8 mouse cellular contexts compared by ENCODE assay signal in the genomic region with DNA sequence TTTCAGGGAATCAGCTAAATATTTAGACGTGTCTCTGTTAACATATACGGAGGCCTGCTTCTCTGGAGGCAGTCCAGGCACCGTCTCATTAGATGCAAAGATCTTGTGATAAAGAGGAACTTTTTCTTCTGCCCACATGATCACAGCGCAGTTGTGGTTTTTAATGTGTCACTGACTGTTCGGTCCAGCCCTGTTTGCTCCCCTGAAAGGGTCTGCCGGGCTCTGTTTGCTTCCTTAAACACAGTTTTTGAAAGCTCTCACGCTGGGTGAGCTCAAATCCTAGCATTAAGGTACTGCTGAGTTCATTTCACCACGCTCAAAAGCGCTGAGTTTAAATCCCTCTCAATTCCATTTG. TPM values are rescaled to one million over a fixed set of nuclear protein-coding genes. Genes with fewer than 3 reads are reported as not detected.
DNase-seq lines count a peak whose midpoint lies in the region; ATAC-seq and TF ChIP-seq lines count a peak whose summit lies in the region.

No protein-coding gene starts in this region.

- no peak for TF ChIP-seq POLR2A in cerebellum, adult 2 months (IDR thresholded peaks at IDR 0.05; ENCODE audit: borderline replicate concordance, insufficient read depth, low read length)

- ATAC-seq in forebrain, embryonic 16.5 days, result 0 out of 2 replicates have a peak, but pooled peaks have one; percentile 4
- no peak for ATAC-seq in activated CD4-positive, CD25-positive, alpha-beta regulatory T cell, adult 4 months

- peak; percentile 22 to 33 for DNase-seq in cerebellum, adult 2 months
- DNase-seq in cerebellum, adult 11-12 months, result no peak
- peak; percentile 68 for DNase-seq in 416B (ENCODE audit: low read depth)
- peak; percentile 24 to 25 for DNase-seq in lung, postnatal 4 days
- DNase-seq in frontal cortex, postnatal 14 days (ENCODE audit: low spot score in 2 of 2), result no peak
- no peak for DNase-seq in adrenal gland, postnatal 4 days (ENCODE audit: low spot score in 2 of 2)

- H3K27me3 ChIP-seq in cerebellum, adult 2 months (ENCODE audit: control insufficient read depth, insufficient read depth, low read length), result no peaks in the 10 kb centered on the region
- 0 out of 2 replicates have a peak, but pooled peaks cover 2% of the 10 kb centered on the region for H3K27me3 ChIP-seq in forebrain, embryonic 16.5 days (replicated peaks; ENCODE audit: control insufficient read depth, insufficient read depth, low read length)

- no peak overlapping the region for H3K4me3 ChIP-seq in cerebellum, adult 2 months (replicated peaks; ENCODE audit: insufficient read depth, low read depth, low read length)
- H3K4me3 ChIP-seq in forebrain, embryonic 16.5 days (replicated peaks; ENCODE audit: low read length), result no peak overlapping the region

- no peaks in the 10 kb centered on the region for H3K9me3 ChIP-seq in forebrain, embryonic 16.5 days (ENCODE audit: control insufficient read depth, low read length)

- H3K4me1 ChIP-seq in cerebellum, adult 2 months (ENCODE audit: control insufficient read depth, insufficient read depth, low read length), result peaks cover 35% of the 10 kb centered on the region; the same call in 1 of the 2 replicates
- peaks cover 22% of the 10 kb centered on the region for H3K4me1 ChIP-seq in forebrain, embryonic 16.5 days (replicated peaks; ENCODE audit: control insufficient read depth, insufficient read depth, low read length)

- H3K4me2 ChIP-seq in forebrain, embryonic 16.5 days (ENCODE audit: low read length), result peak overlapping the region; percentile 35

- H3K27ac ChIP-seq in cerebellum, adult 2 months (ENCODE audit: insufficient read depth, low read length), result peak overlapping the region; percentile 80
- no peak overlapping the region for H3K27ac ChIP-seq in forebrain, embryonic 16.5 days (ENCODE audit: low read length)

- WGBS in cerebellum, adult 2 months, result 30% methylated on average over 9 of the region's 9 CpGs
- WGBS in forebrain, embryonic 16.5 days, result 1% methylated on average over 9 of the region's 9 CpGs

- TF ChIP-seq CTCF in cerebellum, adult 2 months (IDR thresholded peaks at IDR 0.05; ENCODE audit: borderline replicate concordance, insufficient read depth, low read depth, low read length), result no peak

- no peak overlapping the region for H3K9ac ChIP-seq in forebrain, embryonic 16.5 days (replicated peaks; ENCODE audit: low read depth, low read length)

- no peaks in the 10 kb centered on the region for H3K36me3 ChIP-seq in forebrain, embryonic 16.5 days (ENCODE audit: control insufficient read depth, insufficient read depth)

RNA-seq across cellular contexts. Expression of gene Cdk15, which starts 59.3 kb away (rescaled TPM):
- 0.48 and 0.49 TPM in 2 replicates for polyA plus RNA-seq in cerebellum, adult 2 months (2012; rRNA removed)
- polyA plus RNA-seq in forebrain, embryonic 16.5 days (2015; fragmentation: Nextera tagmentation; extraction: Ambion mirVana), result 0.36 and 0.56 TPM in 2 replicates
- polyA plus RNA-seq in activated CD4-positive, CD25-positive, alpha-beta regulatory T cell, adult 4 months (2017; shearing (Covaris generic)), result not detected
- under 1 TPM; 0.20 TPM for total RNA-seq in adrenal gland, postnatal 4 days (2021)

Comparison
In these comparisons a context has a peak if more than half of its experiments do, and no peak if none do; other contexts are left out.
1. DNase-seq: peak in cerebellum, adult 2 months (2 of 2), 416B (single experiment) and lung, postnatal 4 days (2 of 2); none in cerebellum, adult 11-12 months (single experiment), frontal cortex, postnatal 14 days (0 of 2) and adrenal gland, postnatal 4 days (0 of 2).